Mouse (Mus musculus): Measurements from ENCODE around the gene Nlgn2. TPM values are rescaled to one million over a fixed set of nuclear protein-coding genes. Genes with fewer than 3 reads are reported as not detected.

Nlgn2 gene
- polyA plus RNA-seq, 1 experiment from 2014 or later, result 2.7 TPM

GRCm38 (mm10) chr11:69849128-69849527, 11.5 kb upstream of the Nlgn2 start:
- Histone ChIP-seq H3K4me3 (ENCODE audit: low read depth, low read length) (no peak overlapping the region), H3K9me3 (ENCODE audit: control insufficient read depth, low read length) (no peaks in the 10 kb centered on the region), H3K27me3 (ENCODE audit: control insufficient read depth, insufficient read depth, low read length) (no peaks in the 10 kb centered on the region), H3K4me2 (replicated peaks; ENCODE audit: low read depth) (no peak overlapping the region), H3K36me3 (ENCODE audit: control insufficient read depth, insufficient read depth, low read length) (peaks cover 25% of the 10 kb centered on the region), H3K27ac (replicated peaks) (no peak overlapping the region), H3K4me1 (replicated peaks; ENCODE audit: control insufficient read depth, insufficient read depth) (no peaks in the 10 kb centered on the region; the same call in none of the 2 replicates), H3K9ac (ENCODE audit: low read length) (no peak overlapping the region)
- TF ChIP-seq CTCF (IDR thresholded peaks at IDR 0.05; ENCODE audit: low read depth) (no peak), EP300 (optimal IDR thresholded peaks at IDR 0.05) (no peak)
- ATAC-seq (ENCODE audit: low FRiP score, low TSS enrichment) (no peak), DNase-seq (ENCODE audit: low spot score) (no peak)
- WGBS, result 76% methylated on average over 9 of the region's 9 CpGs

- ATAC-seq (ENCODE audit: low FRiP score, low TSS enrichment), result no peak
- no peak for DNase-seq (ENCODE audit: low spot score)
- peak overlapping the region; percentile 83 for H3K4me2 ChIP-seq (replicated peaks; ENCODE audit: low read depth)
- no peaks in the 10 kb centered on the region for H3K27me3 ChIP-seq (ENCODE audit: control insufficient read depth, insufficient read depth, low read length)
- H3K36me3 ChIP-seq (ENCODE audit: control insufficient read depth, insufficient read depth, low read length), result peaks cover 25% of the 10 kb centered on the region
- 93% methylated on average over 6 of the region's 6 CpGs for WGBS
- no peaks in the 10 kb centered on the region for H3K9me3 ChIP-seq (ENCODE audit: control insufficient read depth, low read length)
- H3K4me1 ChIP-seq (replicated peaks; ENCODE audit: control insufficient read depth, insufficient read depth), result no peaks in the 10 kb centered on the region; the same call in none of the 2 replicates
- H3K27ac ChIP-seq (replicated peaks), result no peak overlapping the region
- no peak overlapping the region; the same call in 1 of the 2 replicates for H3K4me3 ChIP-seq (ENCODE audit: low read depth, low read length)
- TF ChIP-seq CTCF (IDR thresholded peaks at IDR 0.05; ENCODE audit: low read depth), result no peak
- no peak for TF ChIP-seq EP300 (optimal IDR thresholded peaks at IDR 0.05)
- no peak overlapping the region for H3K9ac ChIP-seq (ENCODE audit: low read length)
Observed at GRCm38 (mm10) chr11:69848021-69848420, 10.4 kb upstream of the Nlgn2 start.

- WGBS, result 8% methylated on average over 37 of the region's 37 CpGs
- DNase-seq (ENCODE audit: low spot score), result peak; percentile 73
Observed at GRCm38 (mm10) chr11:69846738-69847688, 9.4 kb upstream of the Nlgn2 start.

GRCm38 (mm10) chr11:69846198-69846680, 8.7 kb upstream of the Nlgn2 start, which contains the start of gene Plscr3:
Plscr3 (plus strand) TSS chr11:69846376.
- TF ChIP-seq EP300 (optimal IDR thresholded peaks at IDR 0.05), result no peak
- peak; percentile 30; the same call in 1 of the 2 replicates for TF ChIP-seq CTCF (IDR thresholded peaks at IDR 0.05; ENCODE audit: low read depth)
- H3K4me1 ChIP-seq (replicated peaks; ENCODE audit: control insufficient read depth, insufficient read depth), result no peaks in the 10 kb centered on the region; the same call in none of the 2 replicates
- peak within 1 kb of the TSS; percentile 83 for H3K4me2 ChIP-seq (replicated peaks; ENCODE audit: low read depth)
- H3K27me3 ChIP-seq (ENCODE audit: control insufficient read depth, insufficient read depth, low read length), result no peaks in the 10 kb centered on the region
- peak; percentile 96 for DNase-seq (ENCODE audit: low spot score)
- peak; percentile 93 for ATAC-seq (ENCODE audit: low FRiP score, low TSS enrichment)
- no peaks in the 10 kb centered on the region for H3K9me3 ChIP-seq (ENCODE audit: control insufficient read depth, low read length)
- under 1% methylated on average over 36 of the region's 38 CpGs for WGBS
- peak within 1 kb of the TSS; percentile 83 for H3K9ac ChIP-seq (ENCODE audit: low read length)
- peak within 1 kb of the TSS; percentile 85 for H3K4me3 ChIP-seq (ENCODE audit: low read depth, low read length)
- H3K27ac ChIP-seq (replicated peaks), result peak within 1 kb of the TSS; percentile 94
- peaks cover 20% of the 10 kb centered on the region for H3K36me3 ChIP-seq (ENCODE audit: control insufficient read depth, insufficient read depth, low read length)

More at GRCm38 (mm10) chr11:69846738-69847688, 9.4 kb upstream of the Nlgn2 start:
- H3K4me2 ChIP-seq (replicated peaks; ENCODE audit: low read depth), result peak overlapping the region; percentile 83
- H3K27ac ChIP-seq (replicated peaks), result peak overlapping the region; percentile 94
- no peaks in the 10 kb centered on the region for H3K27me3 ChIP-seq (ENCODE audit: control insufficient read depth, insufficient read depth, low read length)
- peaks cover 25% of the 10 kb centered on the region for H3K36me3 ChIP-seq (ENCODE audit: control insufficient read depth, insufficient read depth, low read length)
- peak overlapping the region; percentile 85 for H3K4me3 ChIP-seq (ENCODE audit: low read depth, low read length)
- H3K4me1 ChIP-seq (replicated peaks; ENCODE audit: control insufficient read depth, insufficient read depth), result no peaks in the 10 kb centered on the region; the same call in none of the 2 replicates
- TF ChIP-seq CTCF (IDR thresholded peaks at IDR 0.05; ENCODE audit: low read depth) (no peak), EP300 (optimal IDR thresholded peaks at IDR 0.05) (peak; percentile 50)
- peak; percentile 24; the same call in 1 of the 2 replicates for ATAC-seq (ENCODE audit: low FRiP score, low TSS enrichment)
- no peaks in the 10 kb centered on the region for H3K9me3 ChIP-seq (ENCODE audit: control insufficient read depth, low read length)
- H3K9ac ChIP-seq (ENCODE audit: low read length), result peak overlapping the region; percentile 83

DNA sequence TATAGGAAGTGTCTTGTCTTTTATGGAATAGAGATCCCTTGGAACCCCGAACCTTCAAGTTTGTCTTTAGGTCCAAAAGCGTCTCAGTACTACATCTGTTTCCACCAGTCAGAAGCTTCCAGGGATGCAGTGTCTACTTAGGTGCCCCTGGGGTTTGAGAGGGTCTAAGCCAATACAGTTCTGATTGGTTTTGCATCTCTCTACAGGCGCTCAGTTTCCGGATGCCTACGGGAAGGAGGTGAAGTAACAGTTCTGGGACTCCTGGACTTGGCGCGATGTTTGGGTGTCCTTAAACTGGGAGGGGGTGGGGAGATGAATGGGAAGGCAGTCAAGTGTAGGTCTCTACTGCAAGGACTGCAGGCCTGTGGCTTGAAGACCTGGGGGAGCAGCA, 1.1 kb upstream of the Nlgn2 start:
- WGBS, result 2% methylated on average over 7 of the region's 7 CpGs
- peak overlapping the region; percentile 87 for H3K27ac ChIP-seq (replicated peaks)
- H3K9ac ChIP-seq (ENCODE audit: low read length), result peak overlapping the region; percentile 82
- H3K4me2 ChIP-seq (replicated peaks; ENCODE audit: low read depth), result peak overlapping the region; percentile 67
- H3K4me1 ChIP-seq (replicated peaks; ENCODE audit: control insufficient read depth, insufficient read depth), result peaks cover 5% of the 10 kb centered on the region
- H3K27me3 ChIP-seq (ENCODE audit: control insufficient read depth, insufficient read depth, low read length), result no peaks in the 10 kb centered on the region
- peak overlapping the region; percentile 67 for H3K4me3 ChIP-seq (ENCODE audit: low read depth, low read length)
- H3K36me3 ChIP-seq (ENCODE audit: control insufficient read depth, insufficient read depth, low read length), result 0 out of 2 replicates have a peak, but pooled peaks cover 2% of the 10 kb centered on the region
- H3K9me3 ChIP-seq (ENCODE audit: control insufficient read depth, low read length), result no peaks in the 10 kb centered on the region
- DNase-seq (ENCODE audit: low spot score) (peak; percentile 43), ATAC-seq (ENCODE audit: low FRiP score, low TSS enrichment) (no peak)
- TF ChIP-seq EP300 (optimal IDR thresholded peaks at IDR 0.05) (no peak), CTCF (IDR thresholded peaks at IDR 0.05; ENCODE audit: low read depth) (no peak)
